Mouse (Mus musculus): ENCODE measurements at regions not wholly inside any gene's neighbourhood (a gene's known extent, or its start where the extent isn't known, plus 50 kb on each side); places are given as distances from the start of the nearest gene placed in this dataset.
"Not testable (repeated sequence)": the region's sequence is repeated elsewhere in the genome, so short reads cannot be mapped to it uniquely, and the experiment has no call there.

DNA sequence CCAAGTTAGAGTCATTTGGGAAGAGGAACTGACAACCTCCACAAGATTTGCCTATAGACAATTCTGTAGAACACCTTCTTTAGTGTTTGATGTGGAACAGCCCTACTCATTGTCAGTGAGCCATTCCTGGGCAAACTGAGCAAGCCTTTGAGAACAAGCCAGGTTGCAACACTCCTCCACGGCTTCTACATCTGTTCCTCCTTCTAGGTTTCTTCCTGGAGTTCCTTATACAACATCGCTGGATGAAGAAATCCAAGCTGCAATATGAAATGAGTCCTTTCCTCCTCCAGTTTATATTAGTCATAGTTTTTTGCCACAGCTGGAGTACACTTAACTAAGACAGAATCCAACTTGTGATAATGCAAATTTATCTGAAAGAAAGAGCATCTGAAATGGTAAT, 1197.9 kb upstream of the Rag2 start:
- no peaks in the 10 kb centered on the region for H3K36me3 ChIP-seq (ENCODE audit: control insufficient read depth, insufficient read depth, low read length)
- no peak for ATAC-seq
- no peaks in the 10 kb centered on the region for H3K27me3 ChIP-seq (replicated peaks; ENCODE audit: control insufficient read depth, insufficient read depth, low read length)
- DNase-seq (ENCODE audit: low spot score): no peak
- WGBS: 92% methylated on average over 2 of the region's 2 CpGs
- H3K4me1 ChIP-seq (ENCODE audit: control insufficient read depth, insufficient read depth, low read length): no peaks in the 10 kb centered on the region
- H3K4me3 ChIP-seq (ENCODE audit: low read depth, low read length): no peak overlapping the region
- no peak overlapping the region for H3K9ac ChIP-seq (ENCODE audit: low read length)
- no peak overlapping the region for H3K27ac ChIP-seq (ENCODE audit: low read depth, low read length)
- no peaks in the 10 kb centered on the region for H3K9me3 ChIP-seq (replicated peaks; ENCODE audit: control insufficient read depth, low read length)
- H3K4me2 ChIP-seq (ENCODE audit: low read length): no peak overlapping the region

DNA sequence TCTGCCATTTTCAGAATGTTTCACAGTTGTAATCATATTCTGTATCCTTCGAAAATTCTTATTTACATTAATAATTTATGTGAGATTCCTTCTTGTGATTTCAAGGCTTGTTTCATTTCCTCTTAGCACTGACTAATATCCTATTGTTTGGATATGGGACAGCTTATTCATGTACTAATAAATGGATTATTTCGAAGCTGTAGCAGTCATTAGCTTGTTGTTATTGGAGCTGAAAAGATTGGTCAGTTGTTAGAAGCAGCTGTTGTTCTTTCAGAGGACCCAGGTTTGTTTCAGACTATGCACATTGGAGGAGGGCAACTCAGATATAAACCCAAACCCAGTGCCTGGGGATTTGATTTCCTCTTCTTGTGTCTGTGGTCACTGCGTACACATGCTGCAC, 1189.5 kb upstream of the Rag2 start:
- Histone ChIP-seq H3K9ac (ENCODE audit: low read length) (no peak overlapping the region), H3K27ac (ENCODE audit: low read depth, low read length) (no peak overlapping the region), H3K9me3 (replicated peaks; ENCODE audit: control insufficient read depth, low read length) (no peaks in the 10 kb centered on the region), H3K36me3 (ENCODE audit: control insufficient read depth, insufficient read depth, low read length) (no peaks in the 10 kb centered on the region), H3K27me3 (replicated peaks; ENCODE audit: control insufficient read depth, insufficient read depth, low read length) (no peaks in the 10 kb centered on the region), H3K4me1 (ENCODE audit: control insufficient read depth, insufficient read depth, low read length) (no peaks in the 10 kb centered on the region), H3K4me2 (ENCODE audit: low read length) (no peak overlapping the region), H3K4me3 (ENCODE audit: low read depth, low read length) (no peak overlapping the region)
- ATAC-seq: no peak
- 75% methylated on average over 3 of the region's 3 CpGs for WGBS
- DNase-seq (ENCODE audit: low spot score): no peak

GRCm38 (mm10) chr2:100445868-100446267, 1178.7 kb upstream of the Rag2 start:
- Histone ChIP-seq H3K27me3 (replicated peaks; ENCODE audit: control insufficient read depth, insufficient read depth, low read length) (no peaks in the 10 kb centered on the region), H3K9ac (ENCODE audit: low read length) (no peak overlapping the region), H3K36me3 (ENCODE audit: control insufficient read depth, insufficient read depth, low read length) (no peaks in the 10 kb centered on the region), H3K4me2 (ENCODE audit: low read length) (no peak overlapping the region), H3K4me3 (ENCODE audit: low read depth, low read length) (no peak overlapping the region), H3K9me3 (replicated peaks; ENCODE audit: control insufficient read depth, low read length) (no peaks in the 10 kb centered on the region), H3K27ac (ENCODE audit: low read depth, low read length) (no peak overlapping the region), H3K4me1 (ENCODE audit: control insufficient read depth, insufficient read depth, low read length) (no peaks in the 10 kb centered on the region)
- 82% methylated on average over 1 of the region's 1 CpGs for WGBS
- DNase-seq (ENCODE audit: low spot score) (no peak), ATAC-seq (no peak)

DNA sequence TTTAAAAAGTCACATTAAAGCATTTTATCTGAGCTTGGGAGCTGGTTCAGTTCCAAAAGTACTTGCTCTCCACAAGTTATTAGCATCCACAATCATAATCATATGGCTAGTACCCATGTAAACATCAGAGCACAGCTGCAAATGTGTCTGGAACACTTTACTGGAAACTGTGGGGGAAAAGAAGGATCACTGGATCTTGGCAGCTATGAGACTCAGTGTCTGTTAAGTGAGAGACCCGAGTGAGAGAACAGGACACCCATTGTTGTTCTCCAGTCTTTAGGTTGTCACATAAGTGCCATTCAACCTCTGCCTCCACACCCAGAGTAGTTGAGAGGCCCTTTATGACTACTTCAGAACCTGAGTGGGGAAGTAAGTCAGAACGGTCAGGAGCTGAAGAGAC, 1178.2 kb upstream of the Rag2 start:
- no peak overlapping the region for H3K4me3 ChIP-seq (ENCODE audit: low read depth, low read length)
- 76% methylated on average over 2 of the region's 2 CpGs for WGBS
- no peak for ATAC-seq

DNA sequence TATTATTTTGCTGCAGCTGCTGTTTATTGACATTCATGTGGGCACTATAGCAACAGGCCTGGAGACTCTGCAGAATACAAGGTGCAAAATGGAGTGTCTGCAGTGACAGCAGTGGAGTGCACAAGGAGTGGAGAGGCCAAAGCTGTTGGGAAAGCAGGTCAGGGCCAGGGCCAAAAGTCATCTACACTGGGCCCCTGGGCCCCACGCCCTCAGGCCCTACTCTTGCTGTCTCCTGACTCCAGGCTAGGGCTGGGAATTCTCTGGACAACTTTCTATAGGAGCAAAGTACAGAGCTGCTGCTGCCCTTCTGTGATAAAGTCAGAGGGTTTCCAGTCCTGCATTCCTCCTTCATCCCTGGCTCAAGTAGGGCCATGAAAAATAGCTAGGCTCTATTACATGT, 1164.9 kb upstream of the Rag2 start:
- not testable (repeated sequence) for H3K4me2 ChIP-seq (ENCODE audit: low read length); H3K4me1 ChIP-seq (ENCODE audit: control insufficient read depth, insufficient read depth, low read length); H3K4me3 ChIP-seq (ENCODE audit: low read depth, low read length); H3K27me3 ChIP-seq (replicated peaks; ENCODE audit: control insufficient read depth, insufficient read depth, low read length); H3K36me3 ChIP-seq (ENCODE audit: control insufficient read depth, insufficient read depth, low read length); H3K9me3 ChIP-seq (replicated peaks; ENCODE audit: control insufficient read depth, low read length); H3K27ac ChIP-seq (ENCODE audit: low read depth, low read length); DNase-seq (ENCODE audit: low spot score); ATAC-seq; H3K9ac ChIP-seq (ENCODE audit: low read length)
- no CpG with 5 or more reads among the region's 1 CpGs for WGBS

More for the DNA sequence above, 1178.2 kb upstream of the Rag2 start:
- no peak overlapping the region for H3K9ac ChIP-seq (ENCODE audit: low read length)
- no peak overlapping the region for H3K27ac ChIP-seq (ENCODE audit: low read depth, low read length)
- no peaks in the 10 kb centered on the region for H3K4me1 ChIP-seq (ENCODE audit: control insufficient read depth, insufficient read depth, low read length)
- H3K36me3 ChIP-seq (ENCODE audit: control insufficient read depth, insufficient read depth, low read length): no peaks in the 10 kb centered on the region
- H3K27me3 ChIP-seq (replicated peaks; ENCODE audit: control insufficient read depth, insufficient read depth, low read length): no peaks in the 10 kb centered on the region
- no peaks in the 10 kb centered on the region for H3K9me3 ChIP-seq (replicated peaks; ENCODE audit: control insufficient read depth, low read length)
- no peak for DNase-seq (ENCODE audit: low spot score)
- no peak overlapping the region for H3K4me2 ChIP-seq (ENCODE audit: low read length)

DNA sequence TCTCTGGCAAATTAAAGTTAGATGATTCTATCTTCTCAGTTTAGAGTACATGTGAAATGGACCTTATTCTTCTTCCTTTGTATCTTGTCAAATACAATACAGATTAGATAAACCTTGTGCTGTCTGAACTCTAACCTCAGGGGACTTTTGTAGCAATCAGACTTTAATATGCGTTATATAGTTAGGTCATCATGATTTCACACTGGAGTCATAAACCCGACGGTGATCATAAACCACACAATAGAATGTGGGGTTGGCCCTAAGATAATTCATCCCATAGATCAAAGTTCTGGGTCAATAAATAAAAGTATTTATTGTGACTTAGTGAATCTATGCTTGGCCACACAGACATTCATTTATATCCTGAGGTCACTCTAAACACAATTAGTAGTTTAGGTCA, 1138.3 kb upstream of the Rag2 start:
- DNase-seq (ENCODE audit: low spot score); H3K36me3 ChIP-seq (ENCODE audit: control insufficient read depth, insufficient read depth, low read length); H3K4me1 ChIP-seq (ENCODE audit: control insufficient read depth, insufficient read depth, low read length); H3K4me3 ChIP-seq (ENCODE audit: low read depth, low read length); H3K27ac ChIP-seq (ENCODE audit: low read depth, low read length); H3K4me2 ChIP-seq (ENCODE audit: low read length); H3K9me3 ChIP-seq (replicated peaks; ENCODE audit: control insufficient read depth, low read length); H3K9ac ChIP-seq (ENCODE audit: low read length); ATAC-seq; H3K27me3 ChIP-seq (replicated peaks; ENCODE audit: control insufficient read depth, insufficient read depth, low read length): not testable (repeated sequence)
- WGBS: no CpG with 5 or more reads among the region's 3 CpGs

GRCm38 (mm10) chr2:100505114-100505513, 1119.4 kb upstream of the Rag2 start:
- H3K4me2 ChIP-seq (ENCODE audit: low read length); H3K36me3 ChIP-seq (ENCODE audit: control insufficient read depth, insufficient read depth, low read length); H3K9me3 ChIP-seq (replicated peaks; ENCODE audit: control insufficient read depth, low read length); H3K9ac ChIP-seq (ENCODE audit: low read length); H3K27ac ChIP-seq (ENCODE audit: low read depth, low read length); ATAC-seq; H3K4me1 ChIP-seq (ENCODE audit: control insufficient read depth, insufficient read depth, low read length); H3K4me3 ChIP-seq (ENCODE audit: low read depth, low read length); H3K27me3 ChIP-seq (replicated peaks; ENCODE audit: control insufficient read depth, insufficient read depth, low read length); DNase-seq (ENCODE audit: low spot score): not testable (repeated sequence)
- no CpG with 5 or more reads among the region's 1 CpGs for WGBS
